Mouse (Mus musculus): Measurements from ENCODE around the gene Kcna2. TPM values are rescaled to one million over a fixed set of nuclear protein-coding genes. Genes with fewer than 3 reads are reported as not detected.

The Kcna2 gene
- polyA plus RNA-seq, 1 experiment from 2014 or later: 0.17 TPM

- H3K4me1 ChIP-seq (ENCODE audit: control insufficient read depth, insufficient read depth, low read length): no peaks in the 10 kb centered on the region
- no peak overlapping the region for H3K27ac ChIP-seq (ENCODE audit: low read depth, low read length)
- H3K36me3 ChIP-seq (ENCODE audit: control insufficient read depth, insufficient read depth, low read length): no peaks in the 10 kb centered on the region
- no peak for DNase-seq (ENCODE audit: low spot score)
- no peaks in the 10 kb centered on the region for H3K9me3 ChIP-seq (ENCODE audit: control insufficient read depth, low read length)
- H3K4me2 ChIP-seq (ENCODE audit: low read depth): no peak overlapping the region
- H3K4me3 ChIP-seq (ENCODE audit: low read depth, low read length): no peak overlapping the region
- no peak for ATAC-seq (ENCODE audit: insufficient read depth, low FRiP score, low TSS enrichment)
- H3K27me3 ChIP-seq (ENCODE audit: control insufficient read depth, insufficient read depth, low read length): no peaks in the 10 kb centered on the region
- 73% methylated on average over 10 of the region's 10 CpGs for WGBS
- H3K9ac ChIP-seq (ENCODE audit: low read length): no peak overlapping the region
Measured at GRCm38 (mm10) chr3:107112932-107113659, 12.2 kb downstream of the Kcna2 start.

GRCm38 (mm10) chr3:107113771-107114737 is 13.1 kb downstream of the Kcna2 start:
- WGBS: 59% methylated on average over 14 of the region's 14 CpGs
- Histone ChIP-seq H3K9ac (ENCODE audit: low read length) (no peak overlapping the region), H3K4me1 (ENCODE audit: control insufficient read depth, insufficient read depth, low read length) (no peaks in the 10 kb centered on the region), H3K9me3 (ENCODE audit: control insufficient read depth, low read length) (no peaks in the 10 kb centered on the region), H3K27me3 (ENCODE audit: control insufficient read depth, insufficient read depth, low read length) (no peaks in the 10 kb centered on the region), H3K36me3 (ENCODE audit: control insufficient read depth, insufficient read depth, low read length) (no peaks in the 10 kb centered on the region), H3K4me3 (ENCODE audit: low read depth, low read length) (no peak overlapping the region), H3K4me2 (ENCODE audit: low read depth) (no peak overlapping the region), H3K27ac (ENCODE audit: low read depth, low read length) (no peak overlapping the region)
- ATAC-seq (ENCODE audit: insufficient read depth, low FRiP score, low TSS enrichment): no peak
- no peak for DNase-seq (ENCODE audit: low spot score)

- Histone ChIP-seq H3K9ac (ENCODE audit: low read length) (no peak overlapping the region), H3K4me3 (ENCODE audit: low read depth, low read length) (no peak overlapping the region), H3K36me3 (ENCODE audit: control insufficient read depth, insufficient read depth, low read length) (no peaks in the 10 kb centered on the region), H3K9me3 (ENCODE audit: control insufficient read depth, low read length) (no peaks in the 10 kb centered on the region), H3K27me3 (ENCODE audit: control insufficient read depth, insufficient read depth, low read length) (no peaks in the 10 kb centered on the region), H3K4me1 (ENCODE audit: control insufficient read depth, insufficient read depth, low read length) (no peaks in the 10 kb centered on the region), H3K4me2 (ENCODE audit: low read depth) (no peak overlapping the region), H3K27ac (ENCODE audit: low read depth, low read length) (no peak overlapping the region)
- DNase-seq (ENCODE audit: low spot score) (no peak), ATAC-seq (ENCODE audit: insufficient read depth, low FRiP score, low TSS enrichment) (no peak)
- 76% methylated on average over 2 of the region's 2 CpGs for WGBS
Measured at GRCm38 (mm10) chr3:107114941-107115340, 14.0 kb downstream of the Kcna2 start.

- Histone ChIP-seq H3K36me3 (ENCODE audit: control insufficient read depth, insufficient read depth, low read length) (no peaks in the 10 kb centered on the region), H3K4me1 (ENCODE audit: control insufficient read depth, insufficient read depth, low read length) (no peaks in the 10 kb centered on the region), H3K4me2 (ENCODE audit: low read depth) (no peak overlapping the region), H3K9ac (ENCODE audit: low read length) (no peak overlapping the region), H3K9me3 (ENCODE audit: control insufficient read depth, low read length) (no peaks in the 10 kb centered on the region), H3K27ac (ENCODE audit: low read depth, low read length) (no peak overlapping the region), H3K27me3 (ENCODE audit: control insufficient read depth, insufficient read depth, low read length) (no peaks in the 10 kb centered on the region), H3K4me3 (ENCODE audit: low read depth, low read length) (no peak overlapping the region)
- 81% methylated on average over 2 of the region's 2 CpGs for WGBS
- DNase-seq (ENCODE audit: low spot score): no peak
- ATAC-seq (ENCODE audit: insufficient read depth, low FRiP score, low TSS enrichment): no peak
Measured at GRCm38 (mm10) chr3:107115746-107116145, 14.8 kb downstream of the Kcna2 start.

- ATAC-seq (ENCODE audit: insufficient read depth, low FRiP score, low TSS enrichment) (no peak), DNase-seq (ENCODE audit: low spot score) (no peak)
- WGBS: 88% methylated on average over 2 of the region's 2 CpGs
- no peaks in the 10 kb centered on the region for H3K4me1 ChIP-seq (ENCODE audit: control insufficient read depth, insufficient read depth, low read length)
- no peak overlapping the region for H3K9ac ChIP-seq (ENCODE audit: low read length)
- no peak overlapping the region for H3K4me3 ChIP-seq (ENCODE audit: low read depth, low read length)
- no peak overlapping the region for H3K4me2 ChIP-seq (ENCODE audit: low read depth)
- no peaks in the 10 kb centered on the region for H3K9me3 ChIP-seq (ENCODE audit: control insufficient read depth, low read length)
- H3K27ac ChIP-seq (ENCODE audit: low read depth, low read length): no peak overlapping the region
- no peaks in the 10 kb centered on the region for H3K27me3 ChIP-seq (ENCODE audit: control insufficient read depth, insufficient read depth, low read length)
- H3K36me3 ChIP-seq (ENCODE audit: control insufficient read depth, insufficient read depth, low read length): no peaks in the 10 kb centered on the region
Measured at GRCm38 (mm10) chr3:107119864-107120564, 19.1 kb downstream of the Kcna2 start.

- no peaks in the 10 kb centered on the region for H3K9me3 ChIP-seq (ENCODE audit: control insufficient read depth, low read length)
- no peak for ATAC-seq (ENCODE audit: insufficient read depth, low FRiP score, low TSS enrichment)
- no peak overlapping the region for H3K27ac ChIP-seq (ENCODE audit: low read depth, low read length)
- H3K4me3 ChIP-seq (ENCODE audit: low read depth, low read length): no peak overlapping the region
- no peaks in the 10 kb centered on the region for H3K27me3 ChIP-seq (ENCODE audit: control insufficient read depth, insufficient read depth, low read length)
- H3K36me3 ChIP-seq (ENCODE audit: control insufficient read depth, insufficient read depth, low read length): no peaks in the 10 kb centered on the region
- H3K4me2 ChIP-seq (ENCODE audit: low read depth): no peak overlapping the region
- no peaks in the 10 kb centered on the region for H3K4me1 ChIP-seq (ENCODE audit: control insufficient read depth, insufficient read depth, low read length)
- no peak overlapping the region for H3K9ac ChIP-seq (ENCODE audit: low read length)
- DNase-seq (ENCODE audit: low spot score): no peak
Measured at GRCm38 (mm10) chr3:107122306-107122705, 21.4 kb downstream of the Kcna2 start.

- no peak overlapping the region for H3K27ac ChIP-seq (ENCODE audit: low read depth, low read length)
- no peaks in the 10 kb centered on the region for H3K27me3 ChIP-seq (ENCODE audit: control insufficient read depth, insufficient read depth, low read length)
- no peak overlapping the region for H3K4me2 ChIP-seq (ENCODE audit: low read depth)
- ATAC-seq (ENCODE audit: insufficient read depth, low FRiP score, low TSS enrichment) (no peak), DNase-seq (ENCODE audit: low spot score) (no peak)
- H3K4me1 ChIP-seq (ENCODE audit: control insufficient read depth, insufficient read depth, low read length): no peaks in the 10 kb centered on the region
- 80% methylated on average over 1 of the region's 1 CpGs for WGBS
- no peaks in the 10 kb centered on the region for H3K36me3 ChIP-seq (ENCODE audit: control insufficient read depth, insufficient read depth, low read length)
- H3K9me3 ChIP-seq (ENCODE audit: control insufficient read depth, low read length): no peaks in the 10 kb centered on the region
- H3K4me3 ChIP-seq (ENCODE audit: low read depth, low read length): no peak overlapping the region
- no peak overlapping the region for H3K9ac ChIP-seq (ENCODE audit: low read length)
Measured at GRCm38 (mm10) chr3:107127667-107128066, 26.7 kb downstream of the Kcna2 start.

GRCm38 (mm10) chr3:107128421-107128820 is 27.5 kb downstream of the Kcna2 start:
- no peak overlapping the region for H3K4me2 ChIP-seq (ENCODE audit: low read depth)
- WGBS: 80% methylated on average over 3 of the region's 3 CpGs
- H3K4me3 ChIP-seq (ENCODE audit: low read depth, low read length): no peak overlapping the region
- H3K27me3 ChIP-seq (ENCODE audit: control insufficient read depth, insufficient read depth, low read length): no peaks in the 10 kb centered on the region
- H3K9me3 ChIP-seq (ENCODE audit: control insufficient read depth, low read length): no peaks in the 10 kb centered on the region
- H3K27ac ChIP-seq (ENCODE audit: low read depth, low read length): no peak overlapping the region
- ATAC-seq (ENCODE audit: insufficient read depth, low FRiP score, low TSS enrichment) (no peak), DNase-seq (ENCODE audit: low spot score) (no peak)
- H3K9ac ChIP-seq (ENCODE audit: low read length): no peak overlapping the region
- H3K4me1 ChIP-seq (ENCODE audit: control insufficient read depth, insufficient read depth, low read length): no peaks in the 10 kb centered on the region
- H3K36me3 ChIP-seq (ENCODE audit: control insufficient read depth, insufficient read depth, low read length): no peaks in the 10 kb centered on the region
